Mouse (Mus musculus) erythroblast, adult 5-6 weeks (primary cell): ENCODE measurements around the gene Cpe. TPM values are rescaled to one million over a fixed set of nuclear protein-coding genes. Genes with fewer than 3 reads are reported as not detected.

ENCODE experiments used
- ATAC-seq: replicated peaks from 2 replicates; pipeline ENCODE4 v1.8.0; 2016; ENCODE audit warnings: moderate number of reproducible peaks, mild to moderate bottlenecking, moderate TSS enrichment, inconsistent platforms; ENCODE audit not compliant: poor library complexity, low FRiP score, severe bottlenecking
- total RNA-seq, 2 experiments: library from RNA; stranded (forward) in 1 of 2; stranded (reverse) in 1 of 2; fragments of 150-400 nt in 1 of 2; fragments of 200-764, 138-1000 nt in 1 of 2; gene quantifications; 2 replicates each; pipeline versions ENCODE4 v1.2.3 to v1.2.4; 2015 to 2017; ENCODE audit warnings: low replicate concordance in 2 of 2

Gene Cpe
- total RNA-seq, 2 experiments from 2014 or later = not detected

DNA sequence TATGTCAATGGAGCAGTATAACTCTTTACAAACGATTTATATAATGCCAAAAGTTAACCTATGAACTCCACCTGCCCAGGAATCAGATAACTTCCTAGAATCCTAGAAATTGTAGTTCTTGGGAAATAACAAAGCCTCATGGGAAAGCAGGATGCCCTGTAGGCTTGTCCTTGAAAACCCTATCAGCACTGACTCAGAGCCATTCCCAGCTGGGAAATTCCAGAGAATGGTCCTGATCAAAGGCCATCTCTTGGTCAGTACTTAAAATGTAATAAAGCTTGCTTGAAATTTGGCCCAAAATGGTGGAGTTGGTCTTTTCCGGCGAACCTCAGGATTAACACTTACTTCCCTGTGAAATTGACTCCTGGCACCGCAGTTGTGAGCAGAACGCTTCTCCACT, 53.2 kb downstream of the Cpe start:
- ATAC-seq = no peak

DNA sequence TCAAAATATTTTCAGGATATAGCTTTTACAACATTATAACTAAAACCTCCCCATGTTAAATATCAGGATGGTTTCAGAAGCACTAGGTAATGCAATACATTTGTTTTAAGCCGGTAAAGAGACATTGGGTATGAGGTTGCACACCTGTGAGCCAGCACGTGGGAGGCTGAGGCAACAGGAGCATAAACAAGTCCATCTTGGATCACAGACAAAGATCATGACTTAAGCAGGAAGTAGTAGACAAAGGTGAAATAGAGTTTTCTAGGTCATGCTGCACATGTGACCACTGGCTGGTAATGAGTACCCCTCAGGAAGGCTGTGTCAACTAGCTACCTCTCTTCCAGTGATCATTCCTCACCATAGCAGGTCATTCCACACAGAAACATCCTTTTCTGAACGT, 58.0 kb downstream of the Cpe start:
- no peak for ATAC-seq

DNA sequence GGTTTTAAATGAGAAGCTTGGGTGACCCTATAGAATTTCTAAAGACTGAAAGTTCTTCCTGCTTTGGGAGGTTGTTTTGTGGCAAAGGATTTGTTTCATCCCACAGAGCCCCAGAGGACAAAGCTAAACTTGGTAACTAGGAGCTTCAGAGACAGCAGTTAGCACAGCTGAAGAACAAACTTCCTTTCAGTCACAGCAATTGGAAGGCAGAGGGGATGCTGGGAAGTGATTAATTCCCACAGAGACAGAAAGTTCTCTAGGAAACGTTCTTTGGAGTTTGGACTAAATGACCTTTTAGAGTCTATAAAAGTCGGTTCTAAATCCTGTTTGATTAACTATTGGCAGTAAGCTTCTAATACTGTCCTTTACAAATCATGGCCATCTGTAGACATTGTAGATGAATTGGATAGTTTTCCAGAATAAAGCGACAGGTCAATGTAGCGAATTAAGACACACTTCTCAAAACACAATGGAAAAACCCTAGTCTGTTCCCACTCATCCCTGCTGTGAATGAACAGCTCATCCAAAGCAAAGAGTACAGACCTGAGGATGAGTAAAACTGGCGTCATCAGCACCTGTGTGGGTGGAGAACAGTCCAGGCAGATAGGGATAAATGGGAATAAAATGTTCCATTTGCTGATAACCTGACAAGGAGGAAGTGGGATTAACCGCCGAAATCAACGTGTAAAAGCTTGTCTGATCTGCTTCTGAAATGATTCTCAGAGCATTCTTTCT, 58.6 kb downstream of the Cpe start:
- ATAC-seq = no peak

DNA sequence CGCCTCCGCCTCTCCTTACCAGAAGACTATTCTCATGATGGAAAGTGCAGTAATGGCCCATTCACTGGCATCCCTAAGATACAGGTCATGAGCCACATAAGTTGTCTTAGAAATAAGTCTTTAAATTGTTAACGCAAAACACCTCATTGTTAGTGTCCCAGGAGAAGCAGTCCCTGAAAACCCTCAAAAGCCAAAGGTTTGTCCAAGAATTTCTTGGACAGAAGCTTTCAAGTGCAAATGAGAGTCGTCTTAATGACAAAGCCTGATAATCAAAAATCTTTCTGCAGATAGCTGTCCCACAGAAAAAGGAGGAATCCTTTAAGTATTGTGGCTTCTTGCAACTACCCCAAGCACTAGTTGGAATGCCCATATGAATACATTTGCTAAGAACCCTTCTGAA, 60.7 kb downstream of the Cpe start:
- no peak for ATAC-seq

DNA sequence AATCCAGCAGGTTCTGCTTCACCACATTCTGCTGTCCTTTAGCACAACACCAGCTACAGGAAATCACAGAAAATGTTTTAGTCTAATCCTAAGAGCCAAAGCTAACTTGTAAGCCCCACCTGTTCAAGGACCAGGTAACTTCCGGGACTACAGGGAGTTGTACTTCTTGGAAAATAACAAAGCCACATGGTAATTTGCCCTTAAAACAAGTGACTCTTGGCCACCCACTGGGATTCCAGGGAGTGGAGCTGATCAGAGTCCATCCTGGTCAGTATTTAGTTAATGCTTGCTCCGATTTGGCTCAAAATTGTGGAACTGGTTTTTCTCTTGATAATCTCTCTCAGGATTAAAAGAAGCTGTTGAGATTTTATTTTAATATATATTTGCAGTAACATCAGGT, 61.1 kb downstream of the Cpe start:
- ATAC-seq = no peak

DNA sequence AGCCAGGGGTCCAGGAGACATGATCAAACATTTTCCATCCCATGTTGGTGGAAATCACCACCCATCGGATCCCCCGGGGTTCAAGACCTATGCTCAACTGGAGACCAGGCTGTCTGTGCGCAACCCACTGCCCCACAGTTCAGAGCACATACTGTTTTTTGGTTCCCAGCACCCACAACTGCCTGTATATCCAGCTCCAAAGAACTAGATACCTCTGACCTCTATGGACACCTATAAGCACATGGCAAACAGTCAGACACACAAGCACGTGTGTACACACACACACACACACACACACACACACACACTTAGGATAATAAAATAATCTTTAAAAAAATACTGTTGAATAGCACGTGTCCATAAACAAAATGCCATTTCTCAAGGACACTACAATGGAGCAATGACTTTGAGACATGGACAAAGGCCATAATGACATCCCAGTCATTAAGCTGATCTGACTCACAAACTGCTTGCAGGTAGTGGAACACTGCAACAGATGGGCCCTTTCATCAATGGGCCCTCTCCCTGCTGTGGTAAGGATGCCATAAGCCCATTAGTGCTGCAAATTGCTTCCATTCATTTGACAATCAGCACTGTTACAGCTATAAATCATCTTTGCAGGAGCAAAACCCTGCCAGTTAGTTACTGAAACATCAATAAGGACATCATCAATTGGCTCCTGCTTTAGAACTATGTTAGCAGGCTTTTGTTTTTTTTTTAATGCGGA, 63.7 kb downstream of the Cpe start:
- ATAC-seq = no peak

DNA sequence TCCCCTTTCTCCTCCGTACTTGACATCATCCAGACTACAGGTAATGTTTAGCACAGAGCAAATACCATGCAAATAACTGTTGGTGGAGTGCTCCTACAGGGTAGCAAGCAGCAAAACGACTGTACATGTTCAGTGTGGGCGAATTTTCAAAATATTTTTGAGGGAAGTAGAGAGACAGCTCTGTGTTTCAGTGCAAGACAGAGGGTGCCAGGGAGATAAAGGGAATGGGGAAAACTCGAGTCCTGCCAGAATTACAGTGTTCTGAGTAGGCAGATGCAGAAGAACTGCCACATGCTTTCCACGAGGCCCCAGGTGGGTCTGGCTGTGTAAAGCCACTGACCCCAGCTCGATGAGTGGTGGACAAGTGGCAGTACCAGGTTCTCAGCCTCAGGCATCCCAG, 64.8 kb downstream of the Cpe start:
- no peak for ATAC-seq

DNA sequence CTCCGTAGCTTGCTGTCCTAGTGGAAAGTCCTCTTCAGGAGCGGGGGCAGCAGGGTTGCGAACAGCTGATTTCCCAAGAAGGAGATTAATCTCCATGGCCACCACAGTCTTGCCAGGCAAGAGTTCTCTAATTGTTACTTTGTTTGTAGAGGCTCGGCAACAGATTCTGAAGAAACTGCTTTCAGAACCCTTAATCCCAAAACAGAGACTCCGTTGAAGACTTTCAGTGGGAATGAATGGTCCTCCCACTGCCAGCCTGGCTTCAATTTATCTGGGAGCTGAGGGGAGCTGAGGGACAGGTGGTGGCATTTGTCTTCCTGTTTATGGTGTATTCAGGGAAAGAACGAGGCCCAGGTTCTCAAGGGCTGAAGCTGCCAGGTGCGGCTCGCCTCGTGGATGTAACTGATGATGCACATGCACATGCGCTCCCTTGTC, 68.2 kb downstream of the Cpe start:
- no peak for ATAC-seq

DNA sequence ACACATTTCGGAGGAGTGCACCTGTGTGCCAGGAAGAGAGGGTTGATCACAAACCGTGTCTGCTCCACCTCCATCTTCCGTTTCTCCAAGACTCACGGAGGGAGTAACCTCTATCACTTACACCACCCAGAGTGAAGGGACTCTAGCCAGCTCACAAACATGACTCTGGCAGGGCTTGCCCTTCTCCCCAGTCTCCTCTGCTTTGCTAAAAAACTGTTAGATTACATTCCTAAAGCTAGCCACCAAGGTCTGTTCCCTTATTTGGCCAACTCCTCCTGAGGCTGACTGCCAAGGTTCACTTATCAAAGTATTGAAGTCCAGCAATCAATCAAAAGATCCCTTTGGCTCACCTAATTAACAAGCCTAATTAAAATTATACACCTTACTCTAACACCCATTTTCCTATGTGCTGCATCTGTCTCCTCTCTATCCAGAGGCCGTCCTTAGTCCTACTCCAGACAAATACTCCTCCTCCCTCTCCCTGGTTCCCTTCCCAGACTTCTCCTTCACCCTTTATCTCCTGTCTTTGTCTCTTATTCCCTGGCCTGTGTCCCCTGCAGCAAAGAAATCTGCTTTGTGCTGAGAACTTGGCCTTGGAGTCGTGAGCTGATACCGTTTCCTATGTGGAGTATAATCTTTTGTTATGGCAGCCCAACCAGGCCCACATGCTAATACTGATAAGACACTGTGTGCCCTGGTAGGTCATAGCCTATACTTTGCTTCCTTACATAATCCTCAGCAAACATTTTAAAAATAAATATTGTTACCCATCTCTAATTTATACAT, 72.3 kb downstream of the Cpe start:
- no peak for ATAC-seq

DNA sequence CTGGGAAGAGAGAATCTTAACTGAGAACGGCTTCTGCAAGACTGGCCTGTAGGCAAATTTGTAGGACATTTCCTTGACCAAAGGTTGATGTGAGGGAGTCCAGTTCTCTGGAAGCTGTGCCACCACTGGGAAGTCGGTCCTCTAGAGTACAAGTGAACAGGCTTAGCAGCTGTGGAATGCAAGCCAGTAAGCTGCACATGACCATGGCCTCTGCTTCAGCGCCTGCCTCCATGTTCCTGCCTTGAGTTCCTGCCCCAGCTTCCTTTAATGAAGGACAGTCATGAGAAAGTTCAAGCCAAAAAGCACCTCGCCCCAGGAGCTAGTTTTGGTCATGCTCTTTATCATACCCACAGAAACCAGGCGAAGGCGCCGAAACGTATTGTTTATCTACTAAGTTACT, 73.2 kb downstream of the Cpe start:
- ATAC-seq = no peak

DNA sequence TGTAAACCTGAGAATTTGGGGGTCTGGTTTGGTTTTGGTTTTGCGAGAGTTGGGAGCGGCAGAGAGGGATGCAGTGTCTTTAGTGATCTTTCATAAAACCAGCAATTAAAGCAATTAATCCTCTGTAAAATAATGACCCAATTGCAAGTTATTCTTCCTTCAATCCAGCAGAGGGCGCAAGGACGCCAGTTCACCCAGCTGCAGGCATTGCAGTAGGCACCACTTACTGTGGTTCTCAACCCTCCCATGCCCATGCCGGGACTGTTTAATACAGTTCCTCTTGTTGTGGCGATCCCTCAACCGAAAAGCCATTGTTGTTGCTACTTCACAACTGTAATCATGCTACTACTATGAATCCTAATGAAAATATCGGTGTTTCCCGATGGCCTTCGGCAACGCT, 74.2 kb downstream of the Cpe start:
- no peak for ATAC-seq

DNA sequence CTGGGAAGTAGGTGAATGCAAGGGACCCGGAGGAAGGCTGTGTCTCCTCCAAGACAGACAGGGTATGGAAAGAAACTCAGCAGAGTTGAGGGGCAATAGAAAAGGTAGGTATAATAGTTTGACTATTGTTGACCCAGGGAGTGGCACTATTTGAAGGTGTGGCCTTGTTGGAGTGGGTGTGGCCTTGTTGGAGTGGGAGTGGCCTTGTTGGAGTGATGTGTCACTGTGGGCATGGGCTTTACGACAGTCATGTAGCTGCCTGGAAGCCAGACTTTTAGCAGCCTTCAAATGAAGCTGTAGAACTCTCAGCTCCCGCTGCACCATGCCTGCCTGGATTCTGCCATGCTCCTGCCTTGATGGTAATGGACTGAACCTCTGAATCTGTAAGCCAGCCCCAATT, 76.3 kb downstream of the Cpe start:
- no peak for ATAC-seq

DNA sequence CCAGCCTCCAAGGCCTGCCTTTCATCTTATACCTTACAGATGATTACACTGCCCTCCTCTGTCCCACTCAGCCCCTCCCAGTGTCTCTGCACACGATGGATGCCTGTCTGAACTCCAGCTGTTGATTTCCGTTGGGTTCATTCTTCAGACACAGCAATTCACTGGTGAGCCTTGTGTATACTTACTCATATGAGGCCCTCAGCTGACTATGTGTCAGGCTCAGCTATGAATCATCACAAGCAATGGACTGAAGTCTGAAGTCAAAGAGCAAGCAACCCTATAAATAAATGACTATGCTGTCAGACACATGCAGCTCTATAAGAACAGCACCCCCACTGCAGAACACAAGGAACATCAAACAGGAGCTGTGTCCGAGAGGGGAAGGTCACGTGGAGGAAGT, 77.4 kb downstream of the Cpe start:
- no peak for ATAC-seq

DNA sequence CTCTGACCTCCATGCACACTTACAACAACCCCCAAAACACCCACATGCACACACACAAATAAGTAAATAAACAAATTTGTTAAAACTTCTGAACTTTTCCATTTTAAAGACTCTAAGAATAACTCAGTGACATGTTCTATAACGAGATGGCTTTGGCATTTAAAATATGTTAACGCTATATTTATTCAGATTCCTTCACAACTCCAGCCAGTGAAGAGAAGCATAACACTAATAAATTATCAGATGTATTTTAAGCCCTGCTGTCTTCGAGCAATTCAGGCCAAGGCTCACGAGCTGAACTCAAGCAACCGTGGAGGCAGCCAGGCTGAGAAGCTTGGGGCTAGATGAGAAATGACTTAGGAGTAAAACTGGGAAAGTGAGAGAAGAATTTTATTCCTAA, 79.2 kb downstream of the Cpe start:
- ATAC-seq = no peak

DNA sequence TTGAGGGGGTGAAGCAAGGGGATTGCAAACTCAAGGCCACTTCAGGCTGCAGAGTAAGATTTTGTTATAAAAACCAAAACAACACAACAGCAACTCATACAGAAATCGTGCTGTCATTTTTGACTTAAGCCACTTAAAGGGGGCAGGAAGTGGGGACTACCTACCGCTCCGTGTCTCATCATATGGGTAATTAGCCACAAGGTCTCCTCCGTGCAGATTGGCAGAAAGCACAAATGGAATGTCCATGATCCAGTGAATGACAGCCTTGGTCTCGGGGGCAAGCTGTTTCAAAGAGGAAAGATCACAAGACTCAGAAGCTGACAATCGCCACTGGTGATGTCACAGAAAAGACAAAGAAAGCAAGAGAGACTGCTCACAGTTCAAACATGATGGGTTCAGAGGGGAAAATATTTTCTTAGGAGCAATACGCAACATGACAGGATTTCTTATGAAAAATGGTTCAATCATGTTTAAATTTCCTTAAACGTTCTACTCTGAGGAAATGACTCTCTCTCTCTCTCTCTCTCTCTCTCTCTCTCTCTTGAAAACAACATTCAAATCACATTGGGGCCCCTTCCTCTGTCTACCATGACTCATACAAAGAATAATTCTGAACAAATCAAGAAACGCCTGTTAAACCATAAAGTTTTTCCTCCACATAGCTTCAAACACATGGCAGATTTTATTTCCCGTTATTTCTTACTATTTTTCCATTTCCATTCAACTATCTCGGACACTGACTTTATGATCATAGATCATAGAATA, 81.5 kb downstream of the Cpe start:
- ATAC-seq = no peak

DNA sequence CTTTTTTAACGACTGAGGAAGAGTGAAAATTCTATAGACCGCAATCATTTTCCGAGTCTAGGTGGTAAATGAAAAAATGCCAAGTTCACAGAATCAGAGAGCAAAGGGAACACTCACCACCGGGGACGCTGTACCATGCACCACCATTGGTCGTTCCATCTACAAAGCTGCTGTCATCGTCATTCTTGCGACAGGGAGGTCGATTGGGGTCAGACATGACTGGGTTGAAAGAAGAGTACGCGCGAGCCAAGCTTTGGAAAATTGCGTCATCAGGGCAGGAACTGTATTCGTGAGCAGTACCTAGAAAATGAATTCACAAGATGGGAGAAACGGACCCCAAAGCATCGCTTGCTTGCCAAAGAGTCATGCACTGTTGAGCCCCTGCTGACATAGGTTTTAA, 83.9 kb downstream of the Cpe start:
- ATAC-seq = no peak

DNA sequence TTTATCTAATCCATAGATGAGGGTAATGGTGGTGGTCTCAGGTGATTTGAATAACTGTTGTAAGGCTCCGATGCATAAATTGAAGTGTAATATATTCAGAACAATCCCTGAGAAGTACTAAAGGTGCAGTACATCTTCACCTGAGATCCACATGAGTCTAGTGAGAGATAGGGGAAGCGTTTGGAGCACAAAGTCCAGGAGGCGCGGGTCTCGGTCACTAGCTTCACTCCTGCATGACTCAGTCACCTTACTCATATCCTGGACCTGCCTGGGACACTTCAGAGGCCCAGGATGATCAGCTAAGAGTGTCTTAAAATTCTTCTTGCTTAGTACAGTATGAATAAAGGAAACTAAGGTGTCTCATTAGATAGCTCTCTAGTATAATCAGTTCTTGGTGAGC, 86.8 kb downstream of the Cpe start:
- ATAC-seq = no peak

DNA sequence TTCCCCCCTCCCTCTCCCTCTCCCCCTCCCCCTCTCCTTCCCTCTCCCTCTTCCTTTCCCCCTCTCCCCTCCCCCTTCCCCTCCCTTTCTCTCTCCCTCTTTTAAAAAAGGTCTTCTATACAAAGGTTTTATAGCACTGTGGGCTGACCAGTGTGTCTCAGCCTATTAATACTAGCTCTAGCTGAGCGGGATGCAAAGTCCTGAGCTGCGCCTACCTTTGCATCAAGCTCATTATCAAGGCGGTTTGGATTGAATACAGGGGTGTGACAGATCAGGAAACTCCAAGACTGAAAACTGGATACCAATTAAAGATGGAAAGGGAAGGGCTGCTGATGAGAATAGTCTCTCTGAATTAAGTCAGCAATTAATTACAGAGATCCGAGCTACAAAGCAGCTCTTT, 94.6 kb downstream of the Cpe start:
- no peak for ATAC-seq

DNA sequence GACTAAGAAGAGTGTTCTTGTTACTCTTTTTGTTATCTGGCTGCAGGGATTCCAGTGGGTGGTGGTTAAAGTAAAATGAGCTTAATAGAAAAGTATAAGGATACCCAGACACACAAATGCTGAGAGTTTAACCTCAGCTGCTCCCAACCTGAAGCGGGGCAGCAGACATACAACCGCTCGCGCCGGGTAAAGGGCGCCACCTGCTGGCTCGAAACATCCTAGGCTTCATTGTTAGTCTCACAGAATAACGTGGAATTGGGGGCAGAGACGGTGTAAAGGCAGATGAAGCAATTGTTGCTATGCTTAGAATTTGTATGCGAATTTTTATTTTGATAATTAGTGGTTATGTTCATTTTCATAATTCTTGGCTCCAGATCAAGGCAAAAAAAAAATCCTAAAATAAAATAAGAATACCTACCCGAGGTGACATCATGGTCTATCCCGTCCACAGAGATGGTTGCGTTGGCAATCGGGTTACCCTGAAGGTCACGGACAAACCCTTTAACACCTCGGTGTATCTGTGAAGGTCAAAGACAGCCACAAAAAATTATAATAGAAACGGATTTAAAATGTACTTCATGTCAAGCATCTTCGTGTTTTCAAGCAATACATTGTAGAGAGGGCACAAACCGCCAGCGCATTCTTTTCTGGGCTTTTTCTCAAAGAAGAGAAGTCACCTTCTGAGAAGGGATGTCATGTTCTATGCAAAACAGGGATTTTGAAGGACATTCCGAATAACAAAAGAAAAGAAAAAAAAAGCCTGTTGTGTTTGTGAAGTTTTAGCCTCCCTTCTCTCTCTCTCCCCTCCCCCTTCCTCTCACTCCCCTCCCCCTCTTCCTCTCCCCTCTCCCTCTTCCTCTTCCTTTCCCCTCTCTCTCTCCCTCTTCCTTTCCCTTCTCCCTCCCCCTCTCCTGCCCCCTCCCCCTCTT, 95.5 kb downstream of the Cpe start:
- no peak for ATAC-seq
